Mouse (Mus musculus) E14TG2a.4 (cell line): Measurements from ENCODE around the gene Ndufaf3.
A peak's percentile ranks its signal among the peaks of the same experiment; 100 is the strongest.

Source experiments
- H3K27me3 ChIP-seq: 2 replicates; pipeline ENCODE4 v1.6.1; 2014; ENCODE audit warnings: low read length, control low read depth; ENCODE audit not compliant: insufficient read depth
- H3K36me3 ChIP-seq: 2 replicates; pipeline ENCODE4 v1.6.1; 2014; ENCODE audit warnings: low read length, control low read depth; ENCODE audit not compliant: insufficient read depth
- H3K4me1 ChIP-seq: replicated peaks from 2 replicates; pipeline ENCODE4 v1.6.1; 2014; ENCODE audit warnings: low read depth, low read length, control low read depth
- H3K4me3 ChIP-seq: replicated peaks from 2 replicates; pipeline ENCODE4 v1.5.1; 2014; ENCODE audit warnings: mild to moderate bottlenecking, low read length
- H3K9me3 ChIP-seq: 2 replicates; pipeline ENCODE4 v1.6.1; 2014; ENCODE audit warnings: low read length, control low read depth
- CTCF ChIP-seq: conservative IDR thresholded peaks from 2 replicates; pipeline ENCODE4 v1.5.1; 2014; ENCODE audit warnings: low read length
- NANOG ChIP-seq: IDR thresholded peaks from 2 replicates; pipeline ENCODE4 v1.6.1; 2014; ENCODE audit warnings: borderline replicate concordance, low read length, mixed read lengths
- POU5F1 ChIP-seq: IDR thresholded peaks from 2 replicates; pipeline ENCODE4 v1.6.1; 2014; ENCODE audit warnings: low read length, borderline replicate concordance

The Ndufaf3 gene

GRCm38 (mm10) chr9:108568511-108568921, 1.3 kb upstream of the Ndufaf3 start:
- H3K4me1 ChIP-seq: peaks cover 85% of the 10 kb centered on the region
- H3K4me3 ChIP-seq: peak overlapping the region; percentile 92
- TF ChIP-seq POU5F1 (no peak), NANOG (no peak), CTCF (no peak)
- no peaks in the 10 kb centered on the region for H3K27me3 ChIP-seq
- no peaks in the 10 kb centered on the region for H3K9me3 ChIP-seq
- peaks cover 58% of the 10 kb centered on the region for H3K36me3 ChIP-seq

- peaks cover 85% of the 10 kb centered on the region for H3K4me1 ChIP-seq
- TF ChIP-seq CTCF (no peak), NANOG (no peak), POU5F1 (no peak)
- H3K27me3 ChIP-seq: no peaks in the 10 kb centered on the region
- H3K9me3 ChIP-seq: no peaks in the 10 kb centered on the region
- H3K4me3 ChIP-seq: peak overlapping the region; percentile 92
- H3K36me3 ChIP-seq: peaks cover 58% of the 10 kb centered on the region
Observed at GRCm38 (mm10) chr9:108567931-108568419, 741 bp upstream of the Ndufaf3 start.

GRCm38 (mm10) chr9:108565881-108566814, 1.1 kb downstream of the Ndufaf3 start:
- Histone ChIP-seq H3K9me3 (no peaks in the 10 kb centered on the region), H3K27me3 (no peaks in the 10 kb centered on the region), H3K4me1 (peaks cover 84% of the 10 kb centered on the region), H3K36me3 (peaks cover 58% of the 10 kb centered on the region), H3K4me3 (peak overlapping the region; percentile 92)
- TF ChIP-seq CTCF: no peak
- TF ChIP-seq POU5F1: no peak
- no peak for TF ChIP-seq NANOG

DNA sequence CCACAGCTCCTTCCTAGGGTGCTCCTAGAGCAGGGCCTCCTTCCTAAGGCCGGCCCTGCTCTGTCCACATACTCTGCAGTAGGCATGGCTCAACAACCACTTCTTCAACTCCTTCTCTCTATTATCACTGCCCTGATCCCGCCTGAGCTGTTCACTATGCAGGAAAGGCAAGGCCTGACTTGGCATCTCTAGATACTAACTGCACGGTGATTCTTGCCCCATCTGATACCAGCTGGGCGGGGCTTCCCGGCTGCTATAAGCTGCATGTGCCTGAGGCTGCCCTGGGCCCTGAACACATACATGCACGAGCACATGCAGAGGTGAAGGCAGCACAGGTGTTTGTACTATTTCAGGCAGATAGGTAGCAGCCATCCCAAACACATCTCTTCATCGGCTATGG, 3.1 kb downstream of the Ndufaf3 start:
- Histone ChIP-seq H3K27me3 (no peaks in the 10 kb centered on the region), H3K9me3 (no peaks in the 10 kb centered on the region)
- TF ChIP-seq POU5F1 (no peak), CTCF (no peak), NANOG (no peak)

DNA sequence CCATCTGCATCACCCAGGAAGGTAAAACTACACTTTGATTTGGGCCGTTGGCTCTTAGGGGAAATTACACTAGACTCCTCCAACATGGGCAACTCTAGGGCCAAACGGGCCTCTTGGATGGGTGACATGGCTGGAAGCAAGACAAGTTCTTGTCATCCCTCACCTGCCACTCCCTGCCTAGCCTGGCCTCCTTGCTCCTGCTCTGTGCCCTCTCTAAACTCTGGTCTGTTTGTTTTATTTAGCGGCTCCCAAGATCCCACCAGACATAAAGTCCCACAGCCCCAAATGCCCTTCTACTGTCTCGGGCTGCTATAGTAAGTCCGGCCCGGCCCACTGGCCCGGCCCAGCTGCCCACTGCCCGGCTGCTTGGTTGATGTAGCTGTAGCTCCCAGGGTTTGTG, 3.6 kb downstream of the Ndufaf3 start:
- H3K36me3 ChIP-seq: peaks cover 63% of the 10 kb centered on the region
- peaks cover 77% of the 10 kb centered on the region for H3K4me1 ChIP-seq
- TF ChIP-seq NANOG (no peak), POU5F1 (no peak), CTCF (no peak)
- H3K9me3 ChIP-seq: no peaks in the 10 kb centered on the region
- H3K27me3 ChIP-seq: no peaks in the 10 kb centered on the region
- H3K4me3 ChIP-seq: 0 out of 2 replicates have a peak overlapping the region, but pooled peaks have one; percentile 29

More for the DNA sequence above, 3.1 kb downstream of the Ndufaf3 start:
- Histone ChIP-seq H3K4me3 (0 out of 2 replicates have a peak overlapping the region, but pooled peaks have one; percentile 29), H3K36me3 (peaks cover 58% of the 10 kb centered on the region), H3K4me1 (peaks cover 77% of the 10 kb centered on the region)

GRCm38 (mm10) chr9:108560227-108560841, 6.9 kb downstream of the Ndufaf3 start, which contains the start of gene Impdh2:
Gene Impdh2, plus strand, starts transcription at chr9:108560286.
- peaks cover 66% of the 10 kb centered on the region for H3K4me1 ChIP-seq
- TF ChIP-seq CTCF (no peak), POU5F1 (no peak), NANOG (no peak)

DNA sequence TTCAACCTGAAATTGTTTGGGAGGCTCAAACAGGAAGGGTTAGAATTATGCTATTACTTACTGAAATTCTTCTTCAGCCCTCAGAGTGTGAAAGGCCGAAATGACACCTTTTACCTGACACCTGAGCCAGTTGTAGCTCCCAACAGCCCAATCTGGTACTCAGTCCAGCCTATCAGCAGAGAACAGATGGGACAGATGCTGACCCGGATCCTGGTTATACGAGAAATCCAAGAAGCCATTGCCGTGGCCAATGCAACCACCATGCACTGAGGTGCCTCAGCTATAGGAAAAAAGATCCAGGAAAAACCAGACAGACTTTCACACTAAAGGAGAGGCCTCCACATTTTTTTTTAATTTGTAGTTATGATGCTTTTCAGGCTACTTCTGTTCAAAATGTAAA, 8.1 kb downstream of the Ndufaf3 start:
- no peak for TF ChIP-seq NANOG
- no peak for TF ChIP-seq CTCF
- no peak for TF ChIP-seq POU5F1
- Histone ChIP-seq H3K36me3 (peaks cover 86% of the 10 kb centered on the region), H3K4me3 (no peak overlapping the region), H3K9me3 (no peaks in the 10 kb centered on the region), H3K4me1 (peaks cover 55% of the 10 kb centered on the region), H3K27me3 (no peaks in the 10 kb centered on the region)

More at GRCm38 (mm10) chr9:108560227-108560841, 6.9 kb downstream of the Ndufaf3 start, which contains the start of gene Impdh2:
- Histone ChIP-seq H3K4me3 (peak within 1 kb of the TSS; percentile 89), H3K9me3 (no peaks in the 10 kb centered on the region), H3K36me3 (peaks cover 86% of the 10 kb centered on the region), H3K27me3 (no peaks in the 10 kb centered on the region)

- H3K36me3 ChIP-seq: peaks cover 97% of the 10 kb centered on the region
- H3K9me3 ChIP-seq: no peaks in the 10 kb centered on the region
- TF ChIP-seq NANOG (no peak), POU5F1 (no peak), CTCF (no peak)
- no peak overlapping the region for H3K4me3 ChIP-seq
- peaks cover 20% of the 10 kb centered on the region for H3K4me1 ChIP-seq
- no peaks in the 10 kb centered on the region for H3K27me3 ChIP-seq
Observed at GRCm38 (mm10) chr9:108546875-108547274, 20.4 kb downstream of the Ndufaf3 start.
